ENCODE assay signal across 8 mouse cellular contexts in the genomic region with DNA sequence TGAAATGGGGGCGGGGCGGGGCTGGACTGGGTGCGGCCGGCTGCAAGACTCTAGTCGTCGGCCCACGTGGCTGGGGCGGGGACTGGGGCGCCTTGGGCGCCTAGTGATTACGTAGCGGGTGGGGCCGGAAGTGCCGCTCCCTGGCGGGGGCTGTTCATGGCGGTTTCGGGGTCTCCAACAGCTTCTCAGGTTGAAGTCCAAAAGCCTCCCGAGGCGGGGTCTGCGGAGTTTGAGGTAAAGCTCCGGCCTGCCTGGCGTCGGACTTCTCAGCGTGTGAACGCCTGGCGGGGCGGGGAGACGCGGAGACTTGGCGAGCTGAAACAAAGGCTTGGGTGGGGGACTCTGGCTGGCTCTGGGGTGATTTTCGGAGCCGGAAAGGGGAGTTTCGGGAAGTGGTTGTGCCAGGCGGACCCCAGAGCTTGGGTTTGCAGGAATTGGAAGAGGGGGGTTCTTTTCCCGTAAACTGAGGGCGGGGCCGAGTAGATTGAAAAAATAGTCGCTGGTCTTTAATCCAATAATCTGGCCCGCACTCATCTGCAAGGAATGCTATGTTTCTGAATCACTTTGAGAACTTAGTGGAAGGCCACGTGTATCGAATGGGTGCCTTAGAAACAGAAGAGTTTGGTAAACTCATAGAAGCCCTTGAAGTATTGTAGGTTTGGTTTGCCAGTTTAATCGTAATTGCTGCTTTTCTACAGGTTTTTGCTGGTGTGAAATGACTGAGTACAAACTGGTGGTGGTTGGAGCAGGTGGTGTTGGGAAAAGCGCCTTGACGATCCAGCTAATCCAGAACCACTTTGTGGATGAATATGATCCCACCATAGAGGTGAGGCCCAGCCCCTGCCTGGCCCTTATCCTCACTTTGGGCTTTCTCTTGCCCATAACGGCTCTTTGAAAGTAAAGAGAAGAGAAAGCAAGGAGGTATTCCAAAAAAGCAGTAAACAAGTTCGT. TPM values are rescaled to one million over a fixed set of nuclear protein-coding genes. Genes with fewer than 3 reads are reported as not detected.
DNase-seq lines count a peak whose midpoint lies in the region; ATAC-seq and TF ChIP-seq lines count a peak whose summit lies in the region.

Nras (plus strand) TSS at position 79 of the 951 bp plus-strand sequence.

- peak within 1 kb of the TSS; percentile 94 for H3K27ac ChIP-seq in heart, embryonic 12.5 days (ENCODE audit: poor library complexity, severe bottlenecking)
- peak within 1 kb of the TSS; percentile 95 for H3K27ac ChIP-seq in kidney, postnatal 0 days
- H3K27ac ChIP-seq in liver, embryonic 11.5 days (ENCODE audit: low read depth, low read length) = peak within 1 kb of the TSS; percentile 85
- peak within 1 kb of the TSS; percentile 97 for H3K27ac ChIP-seq in stomach, embryonic 14.5 days (ENCODE audit: low read length)

- H3K79me2 ChIP-seq in C2C12 (ENCODE audit: control insufficient read depth, insufficient read depth) = peaks cover 52% of the 10 kb centered on the region

- peak within 1 kb of the TSS; percentile 88 for H3K9ac ChIP-seq in heart, embryonic 12.5 days
- peak within 1 kb of the TSS; percentile 80 for H3K9ac ChIP-seq in kidney, postnatal 0 days (ENCODE audit: low read depth, low read length)
- H3K9ac ChIP-seq in liver, embryonic 11.5 days (ENCODE audit: low read depth, low read length) = peak within 1 kb of the TSS; percentile 83
- H3K9ac ChIP-seq in stomach, embryonic 14.5 days (replicated peaks; ENCODE audit: low read depth, low read length) = peak within 1 kb of the TSS; percentile 79

- no peak for TF ChIP-seq CTCF in C2C12 (IDR thresholded peaks at IDR 0.05; ENCODE audit: control insufficient read depth, insufficient read depth, insufficient read length)
- TF ChIP-seq CTCF in brain, embryonic 14.5 days (IDR thresholded peaks at IDR 0.05; ENCODE audit: borderline replicate concordance, extremely low read depth, insufficient read depth, insufficient read length) = no peak
- no peak for TF ChIP-seq CTCF in kidney, postnatal 0 days (IDR thresholded peaks at IDR 0.05; ENCODE audit: low read depth)

- H3ac ChIP-seq in C2C12 (ENCODE audit: control insufficient read depth, insufficient read length, low read depth) = peak within 1 kb of the TSS; percentile 93

- WGBS in heart, embryonic 12.5 days = 2% methylated on average over 46 of the region's 46 CpGs
- WGBS in kidney, postnatal 0 days = 2% methylated on average over 46 of the region's 46 CpGs
- WGBS in liver, embryonic 11.5 days = 3% methylated on average over 46 of the region's 46 CpGs
- WGBS in stomach, embryonic 14.5 days = 2% methylated on average over 46 of the region's 46 CpGs

- peak; percentile 98 for ATAC-seq in heart, embryonic 12.5 days (ENCODE audit: insufficient number of reproducible peaks, low FRiP score)
- peak; percentile 97 for ATAC-seq in kidney, postnatal 0 days (replicated peaks; ENCODE audit: low FRiP score, low read depth)
- ATAC-seq in liver, embryonic 11.5 days (replicated peaks; ENCODE audit: low FRiP score) = peak; percentile 95
- ATAC-seq in stomach, embryonic 14.5 days (ENCODE audit: insufficient number of reproducible peaks, insufficient read depth, low FRiP score, low read depth) = peak; percentile 98

- peaks cover 10% of the 10 kb centered on the region for H3K4me1 ChIP-seq in erythroblast, embryonic 14.5 days (ENCODE audit: control insufficient read depth)
- H3K4me1 ChIP-seq in heart, embryonic 12.5 days (replicated peaks) = 0 out of 2 replicates have a peak, but pooled peaks cover 5% of the 10 kb centered on the region
- no peaks in the 10 kb centered on the region for H3K4me1 ChIP-seq in kidney, postnatal 0 days (replicated peaks; ENCODE audit: insufficient read depth, low read length)
- H3K4me1 ChIP-seq in liver, embryonic 11.5 days (replicated peaks; ENCODE audit: control insufficient read depth, insufficient read depth, low read length) = no peaks in the 10 kb centered on the region; the same call in 1 of the 2 replicates
- peaks cover 5% of the 10 kb centered on the region; the same call in 1 of the 2 replicates for H3K4me1 ChIP-seq in stomach, embryonic 14.5 days (ENCODE audit: control insufficient read depth, insufficient read depth, low read length)

- no peaks in the 10 kb centered on the region for H3K9me3 ChIP-seq in erythroblast, embryonic 14.5 days (ENCODE audit: control insufficient read depth, low read length)
- no peaks in the 10 kb centered on the region for H3K9me3 ChIP-seq in heart, embryonic 12.5 days (replicated peaks)
- H3K9me3 ChIP-seq in kidney, postnatal 0 days (replicated peaks; ENCODE audit: low read length) = no peaks in the 10 kb centered on the region
- no peaks in the 10 kb centered on the region for H3K9me3 ChIP-seq in liver, embryonic 11.5 days (ENCODE audit: control insufficient read depth, low read length)
- no peaks in the 10 kb centered on the region for H3K9me3 ChIP-seq in stomach, embryonic 14.5 days (ENCODE audit: control insufficient read depth, low read depth, low read length)

- H3K36me3 ChIP-seq in C2C12 (ENCODE audit: control insufficient read depth, insufficient read depth) = peaks cover 86% of the 10 kb centered on the region
- H3K36me3 ChIP-seq in erythroblast, embryonic 14.5 days (ENCODE audit: control insufficient read depth) = peaks cover 76% of the 10 kb centered on the region
- peaks cover 61% of the 10 kb centered on the region for H3K36me3 ChIP-seq in heart, embryonic 12.5 days
- H3K36me3 ChIP-seq in kidney, postnatal 0 days (ENCODE audit: insufficient read depth, low read length) = peaks cover 52% of the 10 kb centered on the region
- H3K36me3 ChIP-seq in liver, embryonic 11.5 days (ENCODE audit: control insufficient read depth, insufficient read depth, low read length) = peaks cover 23% of the 10 kb centered on the region
- peaks cover 66% of the 10 kb centered on the region for H3K36me3 ChIP-seq in stomach, embryonic 14.5 days (ENCODE audit: control insufficient read depth, insufficient read depth, low read length)

- peak within 1 kb of the TSS; percentile 86 for H3K4me2 ChIP-seq in heart, embryonic 12.5 days
- H3K4me2 ChIP-seq in kidney, postnatal 0 days (ENCODE audit: low read length) = peak within 1 kb of the TSS; percentile 72
- H3K4me2 ChIP-seq in liver, embryonic 11.5 days = peak within 1 kb of the TSS; percentile 82
- H3K4me2 ChIP-seq in stomach, embryonic 14.5 days (replicated peaks; ENCODE audit: low read depth, low read length) = peak within 1 kb of the TSS; percentile 84

- H3K27me3 ChIP-seq in C2C12 (ENCODE audit: control insufficient read depth, insufficient read depth, insufficient read length) = no peaks in the 10 kb centered on the region
- no peaks in the 10 kb centered on the region for H3K27me3 ChIP-seq in erythroblast, embryonic 14.5 days (ENCODE audit: control insufficient read depth)
- no peaks in the 10 kb centered on the region for H3K27me3 ChIP-seq in heart, embryonic 12.5 days (replicated peaks)
- no peaks in the 10 kb centered on the region for H3K27me3 ChIP-seq in kidney, postnatal 0 days (ENCODE audit: insufficient read depth, low read length)
- no peaks in the 10 kb centered on the region for H3K27me3 ChIP-seq in liver, embryonic 11.5 days (replicated peaks; ENCODE audit: control insufficient read depth, insufficient read depth, low read length)
- H3K27me3 ChIP-seq in stomach, embryonic 14.5 days (ENCODE audit: control insufficient read depth, insufficient read depth, low read length) = no peaks in the 10 kb centered on the region

- H3K4me3 ChIP-seq in C2C12 (ENCODE audit: insufficient read depth, poor library complexity, severe bottlenecking) = peak within 1 kb of the TSS; percentile 76
- H3K4me3 ChIP-seq in erythroblast, embryonic 14.5 days (replicated peaks) = peak within 1 kb of the TSS; percentile 86
- peak within 1 kb of the TSS; percentile 81 for H3K4me3 ChIP-seq in heart, embryonic 12.5 days
- H3K4me3 ChIP-seq in kidney, postnatal 0 days (replicated peaks; ENCODE audit: low read depth, low read length) = peak within 1 kb of the TSS; percentile 79
- H3K4me3 ChIP-seq in liver, embryonic 11.5 days (ENCODE audit: low read depth, low read length) = peak within 1 kb of the TSS; percentile 74
- H3K4me3 ChIP-seq in stomach, embryonic 14.5 days (ENCODE audit: low read depth, low read length) = peak within 1 kb of the TSS; percentile 85

- TF ChIP-seq POLR2A in brain, embryonic 14.5 days (IDR thresholded peaks at IDR 0.05; ENCODE audit: borderline replicate concordance, extremely low read depth, insufficient read depth, insufficient read length, poor library complexity, severe bottlenecking) = peak; percentile 47; the same call in 1 of the 2 replicates

- peaks cover 28% of the 10 kb centered on the region for H3K79me3 ChIP-seq in C2C12 (ENCODE audit: low read depth)

- DNase-seq in brain, embryonic 14.5 days (ENCODE audit: low read depth) = peak; percentile 97
- DNase-seq in kidney, postnatal 0 days (ENCODE audit: low spot score) = peak; percentile 97
- DNase-seq in liver, embryonic 11.5 days (ENCODE audit: low spot score) = peak; percentile 98
- DNase-seq in naive thymus-derived CD4-positive, alpha-beta T cell, adult 2 months (ENCODE audit: low read depth) = peak; percentile 92

TF ChIP-seq in C2C12, 6 proteins besides CTCF, POLR2A, EP300 and RAD21:
- TF ChIP-seq CEBPB (IDR thresholded peaks at IDR 0.05; ENCODE audit: low read depth) (no peak), MAX (IDR thresholded peaks at IDR 0.05) (peak; percentile 76), MYOG (IDR thresholded peaks at IDR 0.05; ENCODE audit: control insufficient read depth, extremely low read depth, insufficient read length) (no peak), MYOD1 (IDR thresholded peaks at IDR 0.05; ENCODE audit: control insufficient read depth, insufficient read length, low read depth) (no peak), FOSL1 (IDR thresholded peaks at IDR 0.05; ENCODE audit: insufficient read depth, low read length, poor library complexity, severe bottlenecking) (no peak), USF1 (IDR thresholded peaks at IDR 0.05; ENCODE audit: low read depth) (peak; percentile 76)

RNA-seq across cellular contexts. Expression of gene Nras, which starts in this region (rescaled TPM):
- polyA plus RNA-seq in C2C12 (2012; fragmentation: generic; extraction: Trizol) = 57.3 TPM
- polyA plus RNA-seq in brain, embryonic 14.5 days (2012; rRNA removed) = 70.2 and 80.4 TPM in 2 replicates
- 0.37 and 0.65 TPM in 2 replicates for polyA plus RNA-seq in erythroblast, embryonic 14.5 days (2012)
- polyA plus RNA-seq in heart, embryonic 12.5 days (2016; fragmentation: Nextera tagmentation; extraction: Ambion mirVana) = 93.4 and 93.7 TPM in 2 replicates
- 53.2 and 57.1 TPM in 2 replicates for polyA plus RNA-seq in kidney, postnatal 0 days (2015; fragmentation: Nextera tagmentation; extraction: Ambion mirVana)
- 102 and 112 TPM in 2 replicates for polyA plus RNA-seq in liver, embryonic 11.5 days (2014; fragmentation: Nextera tagmentation; extraction: Ambion mirVana)
- polyA plus RNA-seq in stomach, embryonic 14.5 days (2014; fragmentation: Nextera tagmentation; extraction: Ambion mirVana) = 109 and 116 TPM in 2 replicates

Comparison
In these comparisons a context has a peak if more than half of its experiments do, and no peak if none do; other contexts are left out.
1. Peak in every context shown above with its lines: DNase-seq, ATAC-seq, H3K4me3 ChIP-seq and H3K27ac ChIP-seq.
2. RNA of gene Nras (polyA plus RNA-seq): 109 to 116 TPM in stomach, embryonic 14.5 days, 102 to 112 TPM in liver, embryonic 11.5 days, 93.4 to 93.7 TPM in heart, embryonic 12.5 days, 70.2 to 80.4 TPM in brain, embryonic 14.5 days, 57.3 TPM in C2C12 (single experiment) and 53.2 to 57.1 TPM in kidney, postnatal 0 days; 0.37 to 0.65 TPM in erythroblast, embryonic 14.5 days; every median in the first group is over 10 times any median in the second.